Mouse (Mus musculus) spleen, adult 2 months (tissue): ENCODE measurements at regions not wholly inside any gene's neighbourhood (a gene's known extent, or its start where the extent isn't known, plus 50 kb on each side); places are given as distances from the start of the nearest gene placed in this dataset.

Experiments used
- CTCF ChIP-seq: fragments of 200-500 bp; IDR thresholded peaks from 2 replicates; pipeline ENCODE4 v1.5.1; 2011; ENCODE audit warnings: mild to moderate bottlenecking, inconsistent platforms; ENCODE audit not compliant: insufficient read depth, insufficient read length, insufficient replicate concordance; ENCODE audit errors: extremely low read depth
- POLR2A ChIP-seq: fragments of 200-500 bp; IDR thresholded peaks from 2 replicates; pipeline ENCODE4 v1.6.1; 2011; ENCODE audit warnings: low read depth, low read length, inconsistent platforms

- no peak for TF ChIP-seq POLR2A
- no peak for TF ChIP-seq CTCF
Measured at GRCm38 (mm10) chr1:92384945-92385344, 88.7 kb downstream of the Ndufa10 start.
